Mouse (Mus musculus) left cerebral cortex, adult 8-10 months (tissue): ENCODE results near the gene Cdyl2. TPM values are rescaled to one million over a fixed set of nuclear protein-coding genes. Genes with fewer than 3 reads are reported as not detected.
A peak's percentile ranks its signal among the peaks of the same experiment; 100 is the strongest.

Source experiments
- DNase-seq, 2 experiments: peaks; one replicate each; pipeline ENCODE4 v3.0.0; 2022; ENCODE audit warnings: low spot score in 2 of 2
- total RNA-seq, 4 experiments: library from RNA; stranded (reverse); gene quantifications; 2 replicates each; pipeline ENCODE4 v1.2.4; 2022

Cdyl2 gene
- total RNA-seq, 4 experiments from 2014 or later = 13.9 to 16.7 (median 15.5) TPM

GRCm38 (mm10) chr8:116622326-116622725 is 110.5 kb downstream of the Cdyl2 start:
- no peak for DNase-seq

DNA sequence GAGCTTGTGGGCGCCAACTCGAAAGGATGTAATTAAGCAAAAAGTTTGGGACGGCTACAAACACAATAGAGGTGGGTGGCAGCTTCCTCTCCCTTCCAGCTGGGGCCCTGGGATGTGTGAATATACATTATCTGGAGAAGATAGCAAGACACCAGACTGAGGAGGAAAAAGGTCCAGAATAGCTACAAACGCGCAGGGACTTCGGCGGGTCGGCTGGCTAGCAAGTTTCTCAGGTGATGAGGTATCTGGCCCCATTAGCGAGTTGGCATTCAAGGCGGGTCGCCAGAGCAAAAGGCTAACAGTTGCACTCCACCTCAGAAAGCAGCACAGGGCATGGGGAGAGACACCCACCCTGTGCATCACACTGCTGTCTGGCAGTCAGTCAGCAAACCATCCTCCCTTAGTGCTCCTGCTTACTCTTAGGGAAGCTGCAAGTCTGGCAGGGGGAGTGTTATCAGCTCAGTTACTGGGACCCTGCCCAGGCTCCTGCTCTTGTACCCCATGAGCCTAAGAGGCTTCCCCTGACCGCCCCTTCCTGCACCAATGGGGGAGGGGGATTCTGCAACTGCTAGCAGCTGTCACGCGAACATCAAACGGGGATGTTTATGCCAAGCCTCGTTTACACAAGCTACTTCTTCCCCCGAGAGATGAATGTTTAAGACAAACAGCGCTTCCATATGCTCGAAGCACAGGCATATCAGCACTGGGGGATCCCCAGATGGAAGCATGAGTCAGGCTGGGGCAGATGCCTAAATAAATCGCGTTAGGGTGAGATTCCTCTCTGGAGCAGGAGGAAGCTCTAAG is 111.4 kb downstream of the Cdyl2 start:
- DNase-seq = peak; percentile 43 to 84

DNA sequence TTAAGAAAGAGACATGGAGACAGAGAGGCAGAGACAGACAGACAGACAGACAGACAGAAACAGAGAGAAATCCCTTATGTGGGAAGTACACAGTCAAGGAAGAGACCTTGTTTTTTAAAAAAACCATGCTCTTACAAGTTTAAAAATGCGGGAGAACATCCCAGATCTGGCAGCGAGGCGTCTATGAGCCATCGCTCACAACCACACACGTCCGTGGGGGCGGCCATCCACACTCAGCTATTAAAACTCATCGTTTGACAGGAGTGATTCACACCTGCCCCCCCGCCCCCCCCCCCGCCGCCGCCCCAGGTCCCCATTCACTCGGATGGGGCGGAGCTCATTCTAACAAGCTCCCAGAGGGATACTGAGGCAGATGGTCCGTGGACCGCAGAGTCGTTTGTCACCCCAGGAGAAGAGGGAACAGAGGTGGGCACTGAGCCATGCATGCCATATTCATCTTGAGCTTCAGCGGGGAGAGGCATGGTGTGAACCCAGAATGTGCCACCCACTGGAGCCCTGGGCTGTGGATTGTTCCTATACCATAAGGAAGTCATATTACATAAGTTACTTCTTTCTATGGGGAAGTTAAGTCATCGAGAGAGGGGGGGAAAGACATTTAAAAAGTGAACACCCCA is 113.0 kb downstream of the Cdyl2 start:
- peak in 1 of 2 experiments; percentile 92 for DNase-seq

DNA sequence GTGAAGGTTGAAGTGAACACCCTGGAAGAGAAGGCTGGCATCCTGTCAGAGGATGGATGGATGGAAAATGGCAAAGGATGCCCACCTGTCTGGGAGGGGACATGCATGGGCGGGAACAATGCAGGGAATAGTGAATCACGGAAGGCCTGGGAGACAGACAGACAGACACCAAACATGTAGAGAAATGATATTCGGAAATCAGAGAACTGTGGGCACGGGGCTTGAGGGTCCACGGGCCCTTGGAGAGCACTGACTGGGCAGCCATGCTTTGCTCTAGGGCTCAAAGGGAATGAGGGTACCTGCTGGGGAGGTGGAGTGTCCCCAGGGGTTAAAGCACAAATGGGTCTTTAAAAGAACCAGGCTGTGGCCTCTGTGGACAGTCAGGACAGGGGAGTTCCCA is 113.6 kb downstream of the Cdyl2 start:
- no peak for DNase-seq

GRCm38 (mm10) chr8:116618797-116619196 is 114.0 kb downstream of the Cdyl2 start:
- DNase-seq = peak in 1 of 2 experiments; percentile 65

DNA sequence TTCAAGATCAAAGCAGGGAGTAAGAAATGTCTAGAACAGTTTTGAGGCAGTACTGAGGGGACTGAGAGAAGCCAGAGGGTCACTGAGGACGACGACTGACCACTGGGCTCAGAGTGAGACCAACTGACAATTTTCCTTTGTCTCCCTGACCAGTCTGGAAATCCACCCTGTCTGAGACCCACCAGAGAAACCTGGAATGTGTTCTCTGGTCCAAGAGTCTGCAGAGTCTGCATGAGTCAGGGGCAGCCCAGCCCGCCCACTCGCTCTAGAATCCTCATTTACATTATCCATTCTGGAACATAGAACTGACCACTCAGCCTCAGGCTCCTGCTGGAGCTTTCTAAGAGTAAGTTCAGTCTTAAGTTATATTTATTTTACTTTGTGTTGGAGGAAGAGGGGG is 114.9 kb downstream of the Cdyl2 start:
- no peak for DNase-seq

- DNase-seq = no peak
Measured at GRCm38 (mm10) chr8:116616369-116616768, 116.4 kb downstream of the Cdyl2 start.

DNA sequence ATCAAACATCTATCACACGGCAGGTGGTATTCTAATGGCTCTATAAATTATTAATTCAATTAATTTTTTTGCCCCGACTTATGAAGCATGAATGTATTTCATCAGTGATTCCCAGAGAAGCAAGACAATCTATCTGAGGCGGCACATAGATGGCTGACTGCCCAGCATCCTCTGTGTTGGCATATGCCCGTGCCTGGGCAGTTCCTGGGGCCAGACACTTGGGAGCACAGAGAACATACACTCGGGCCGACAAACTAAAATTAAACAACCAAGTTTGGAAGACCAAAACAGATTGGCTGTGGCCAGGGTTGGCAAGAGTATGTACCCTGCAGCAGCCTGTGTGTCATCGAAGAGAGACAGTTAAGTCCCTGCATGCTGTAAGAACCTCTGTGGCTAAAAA is 117.9 kb downstream of the Cdyl2 start:
- DNase-seq = no peak

GRCm38 (mm10) chr8:116606171-116606570 is 126.6 kb downstream of the Cdyl2 start:
- no peak for DNase-seq

DNA sequence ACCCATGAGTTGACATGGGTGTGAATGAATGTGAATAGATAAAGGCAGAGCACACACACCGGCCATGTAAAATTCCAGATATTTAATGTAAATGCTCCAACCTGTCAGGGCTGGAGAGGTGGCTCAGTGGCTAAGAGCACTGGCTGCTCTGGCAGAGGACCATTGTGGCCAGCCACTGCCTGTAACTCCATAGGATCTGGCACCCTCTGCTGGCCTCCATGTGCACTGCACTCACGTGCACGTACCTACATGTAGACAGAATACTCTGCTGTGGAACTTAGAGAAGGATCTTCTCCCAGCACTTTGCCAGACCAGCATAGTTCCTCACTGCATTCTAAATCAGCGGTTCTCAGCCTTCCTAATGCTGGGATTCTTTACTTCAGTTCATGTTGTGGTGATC is 130.0 kb downstream of the Cdyl2 start:
- no peak for DNase-seq

DNA sequence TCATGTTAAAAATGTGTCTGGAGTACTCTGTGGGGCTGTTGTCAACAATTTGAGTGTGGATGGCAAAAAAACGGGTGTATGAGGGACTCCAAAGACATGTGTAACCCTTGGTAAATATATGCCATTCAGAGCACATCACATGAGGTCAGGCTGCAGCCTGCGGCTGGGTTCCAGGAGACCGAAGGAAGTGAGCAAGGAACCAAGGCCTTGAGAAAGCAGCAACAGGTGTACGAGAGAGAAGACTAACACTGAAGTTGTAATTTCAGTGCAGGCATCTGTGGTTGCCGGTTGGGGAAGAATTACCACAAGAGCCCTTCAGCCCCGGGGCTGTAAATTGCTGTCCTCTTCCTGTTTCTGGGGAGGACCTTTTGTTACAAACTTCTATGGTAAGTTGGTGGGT is 133.1 kb downstream of the Cdyl2 start:
- no peak for DNase-seq

- no peak for DNase-seq
Measured at GRCm38 (mm10) chr8:116591226-116591625, 141.6 kb downstream of the Cdyl2 start.

- DNase-seq = no peak
Measured at GRCm38 (mm10) chr8:116590546-116590945, 142.2 kb downstream of the Cdyl2 start.

GRCm38 (mm10) chr8:116590106-116590505 is 142.7 kb downstream of the Cdyl2 start:
- DNase-seq = no peak

DNA sequence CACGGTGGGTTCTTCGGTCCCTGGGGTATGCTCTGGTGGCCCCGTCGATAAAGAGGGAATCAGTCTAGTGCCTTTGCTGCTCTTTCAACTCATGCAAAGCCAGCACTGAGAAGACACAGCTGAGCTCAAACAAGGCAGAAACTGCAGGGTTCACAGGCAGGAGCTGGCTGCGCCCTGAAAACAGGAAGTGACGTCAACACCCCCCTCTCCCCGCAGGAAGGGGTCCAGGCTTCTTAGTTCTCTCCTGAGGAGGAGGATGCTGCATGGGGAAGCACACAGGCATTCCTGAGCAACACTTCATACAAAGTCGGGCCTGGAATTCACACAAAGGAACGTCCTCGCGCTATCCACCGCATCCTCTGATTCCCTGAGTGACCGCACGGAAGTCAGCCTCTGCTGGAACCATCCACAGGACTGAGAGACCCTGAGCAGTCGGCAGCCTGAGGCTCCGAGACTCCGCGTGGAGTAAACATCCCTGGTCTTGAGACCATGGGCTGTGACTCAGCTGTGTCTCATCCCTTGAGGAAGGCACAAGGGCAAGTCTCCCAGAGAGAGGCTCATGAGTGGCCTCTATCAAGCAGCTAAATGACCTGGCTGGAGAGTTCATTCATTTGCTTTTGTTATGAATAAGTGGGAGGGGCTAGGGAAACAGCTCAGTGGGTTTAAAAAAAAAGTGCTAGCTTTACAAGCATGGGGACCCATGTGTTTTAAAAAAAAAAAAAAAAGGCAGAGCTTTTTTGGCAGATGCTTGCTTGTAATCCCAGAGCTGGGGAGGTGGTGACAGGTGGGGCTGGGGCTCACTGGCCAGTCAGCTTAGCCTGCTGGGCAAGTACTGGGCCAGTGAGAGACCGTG is 144.9 kb downstream of the Cdyl2 start:
- no peak for DNase-seq

DNA sequence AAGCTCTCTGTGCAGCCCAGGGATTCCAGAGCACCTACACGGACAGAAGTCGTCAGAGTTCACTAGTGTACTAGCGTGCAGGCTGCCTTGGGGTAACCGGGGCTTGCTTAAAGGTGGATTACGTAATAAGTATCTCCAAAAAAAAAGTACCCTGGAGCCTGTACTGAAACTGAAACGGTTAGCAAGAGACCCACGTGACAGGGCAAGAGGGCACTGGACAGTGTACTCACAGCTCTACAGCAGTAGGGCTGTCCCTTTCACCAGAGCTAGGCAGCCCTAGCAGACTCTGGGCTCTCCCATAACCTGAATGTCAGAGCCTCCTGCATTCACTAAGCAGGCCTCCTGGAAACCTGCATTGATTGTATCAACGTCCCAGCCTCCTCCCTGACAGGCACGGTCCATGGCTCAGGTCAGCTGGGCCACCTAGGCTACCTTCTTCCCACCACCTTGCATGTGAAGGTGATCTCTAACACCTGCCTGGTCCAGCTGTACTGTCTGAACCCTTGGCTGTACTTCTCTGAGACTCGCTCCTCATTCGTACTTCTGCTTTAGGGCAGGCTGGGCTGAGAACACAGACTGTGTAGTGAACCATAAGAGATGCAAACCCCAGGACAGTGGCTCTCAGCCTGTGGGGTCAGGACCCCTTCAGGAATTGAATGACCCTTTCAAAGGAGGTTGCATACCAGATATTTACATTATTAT is 151.3 kb downstream of the Cdyl2 start:
- DNase-seq = no peak

DNA sequence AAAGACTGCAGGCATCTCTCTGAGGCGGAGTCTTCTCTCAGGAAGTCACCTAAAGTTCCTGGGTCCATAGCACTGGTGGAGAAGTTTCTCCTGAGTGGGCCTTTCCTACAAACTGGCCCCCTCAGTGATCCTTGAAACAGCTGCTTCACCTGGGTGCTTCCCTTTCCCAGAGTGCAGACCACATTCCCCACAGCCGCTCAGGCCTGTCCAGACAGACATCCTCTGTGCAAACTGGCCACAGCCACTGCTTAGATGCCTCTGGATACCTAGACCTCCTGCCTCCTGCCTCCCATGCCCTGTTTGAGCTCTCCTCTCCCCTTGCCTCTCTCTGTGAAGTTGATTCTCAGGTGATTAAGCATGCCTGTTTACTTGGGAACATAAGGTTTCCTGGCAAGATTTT is 156.1 kb downstream of the Cdyl2 start:
- no peak for DNase-seq

DNA sequence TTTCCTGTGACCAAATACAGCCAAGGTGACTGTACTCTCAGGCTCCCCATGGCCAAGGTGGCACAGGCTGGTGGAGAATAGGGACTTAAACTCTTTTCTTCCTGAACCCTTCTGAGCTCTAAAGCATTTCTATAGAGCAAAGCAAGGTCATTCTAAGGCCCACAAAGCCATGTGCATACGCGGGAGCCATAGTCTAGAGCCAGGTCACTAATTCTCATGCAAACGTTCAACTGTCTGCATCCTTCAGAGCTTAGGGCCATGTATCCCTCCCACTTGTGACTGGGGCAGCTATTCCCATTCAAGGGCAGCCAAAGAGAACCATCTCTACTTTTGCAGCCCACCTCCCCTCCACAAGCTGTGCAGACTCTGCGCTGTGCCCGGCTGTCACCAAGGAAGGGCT is 159.7 kb downstream of the Cdyl2 start:
- no peak for DNase-seq

DNA sequence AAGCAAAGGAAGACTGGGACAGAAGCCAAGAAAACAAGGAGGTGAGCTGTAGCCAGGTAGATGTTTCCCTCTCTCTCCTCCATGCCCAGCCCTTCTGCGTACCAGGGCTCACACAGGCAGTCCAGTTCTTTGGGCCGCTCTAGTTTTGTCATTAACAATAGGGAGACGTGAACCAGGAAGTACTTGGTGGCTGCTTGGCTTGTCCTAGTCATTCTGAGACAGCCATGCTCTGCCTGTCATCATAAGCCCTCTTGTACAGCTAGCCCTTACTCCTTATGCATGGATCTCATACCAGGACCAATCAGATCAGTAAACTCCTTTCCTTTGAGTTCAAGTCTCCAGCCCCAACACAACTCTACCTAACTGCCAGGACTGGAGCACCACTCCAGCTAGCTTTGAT is 180.0 kb downstream of the Cdyl2 start:
- DNase-seq = no peak

- peak in 1 of 2 experiments; percentile 73 for DNase-seq
Measured at GRCm38 (mm10) chr8:116552255-116552654, 180.5 kb downstream of the Cdyl2 start.

- no peak for DNase-seq
Measured at GRCm38 (mm10) chr8:116543366-116543765, 189.4 kb downstream of the Cdyl2 start.
